Mouse (Mus musculus): ENCODE results near the gene Kcnk16.

DNA sequence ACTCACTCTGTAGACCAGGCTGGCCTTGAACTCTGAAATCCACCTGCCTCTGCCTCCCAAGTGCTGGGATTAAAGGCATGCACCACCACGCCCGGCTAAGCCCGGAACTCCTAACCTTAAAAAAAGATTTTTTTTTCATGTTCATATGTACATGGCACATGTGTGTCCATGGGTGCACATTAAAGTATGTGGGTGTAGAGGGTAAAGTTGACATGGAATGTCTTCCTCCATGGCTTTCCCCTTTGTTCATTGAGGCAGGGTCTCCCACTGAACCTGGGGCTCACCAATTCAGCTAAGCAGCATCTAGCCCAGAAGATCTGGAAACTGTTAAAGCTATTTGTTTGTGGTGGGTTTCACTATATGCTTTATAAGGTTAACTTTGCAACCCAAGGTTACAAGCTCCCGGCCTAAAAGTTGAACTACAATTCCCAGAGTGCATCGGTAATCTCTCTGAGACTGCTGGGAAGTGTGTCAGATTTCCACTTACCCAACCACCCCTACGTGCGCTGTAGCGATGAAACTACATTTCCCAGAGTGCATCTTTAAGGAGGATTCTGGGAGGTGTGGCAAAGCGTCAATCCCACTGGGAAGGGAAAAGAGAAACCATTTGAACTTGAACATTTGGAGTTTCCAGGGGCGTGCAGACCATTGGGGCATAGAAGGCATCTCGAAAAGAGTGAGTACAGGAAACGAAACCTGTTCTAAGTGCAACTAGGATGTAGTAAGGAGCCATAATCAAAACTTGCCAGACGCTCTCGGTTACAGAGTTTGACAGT lies 25.3 kb upstream of the Kcnk16 start, which contains the start of gene Nudt13:
- TF ChIP-seq CTCF (IDR thresholded peaks at IDR 0.05) (no peak), EP300 (IDR thresholded peaks at IDR 0.05) (peak; percentile 46; the same call in 1 of the 2 replicates)

All from lung, postnatal 0 days (tissue).